Mouse (Mus musculus): Measurements from ENCODE around the gene Mylk3. TPM values are rescaled to one million over a fixed set of nuclear protein-coding genes. Genes with fewer than 3 reads are reported as not detected.

The Mylk3 gene
- polyA plus RNA-seq, 1 experiment from 2014 or later: 1.7 TPM

Other genes starting within 250 kb of the Mylk3 start
- gene Cks1brt, start 234.4 kb downstream of the Mylk3 start, polyA plus RNA-seq (2014; fragmentation: Nextera tagmentation; extraction: Ambion mirVana): not detected in 2 replicates
- gene Olfr371, start 160.4 kb downstream of the Mylk3 start, polyA plus RNA-seq (2014; fragmentation: Nextera tagmentation; extraction: Ambion mirVana): not detected in 2 replicates
- 136 and 170 TPM in 2 replicates for gene Orc6, start 86.7 kb downstream of the Mylk3 start, polyA plus RNA-seq (2014; fragmentation: Nextera tagmentation; extraction: Ambion mirVana)
- gene Vps35, start 86.5 kb downstream of the Mylk3 start, polyA plus RNA-seq (2014; fragmentation: Nextera tagmentation; extraction: Ambion mirVana): 108 and 137 TPM in 2 replicates
- 42.9 and 44.8 TPM in 2 replicates for gene 4921524J17Rik, start 46.5 kb upstream of the Mylk3 start, polyA plus RNA-seq (2014; fragmentation: Nextera tagmentation; extraction: Ambion mirVana)
- gene Gpt2, start 106.2 kb upstream of the Mylk3 start, polyA plus RNA-seq (2014; fragmentation: Nextera tagmentation; extraction: Ambion mirVana): 13.2 and 21.6 TPM in 2 replicates
- 139 and 173 TPM in 2 replicates for gene Dnaja2, start 169.0 kb upstream of the Mylk3 start, polyA plus RNA-seq (2014; fragmentation: Nextera tagmentation; extraction: Ambion mirVana)

All from kidney, embryonic 14.5 days (tissue).